Mouse (Mus musculus) forebrain, embryonic 15.5 days (tissue): ENCODE measurements at regions not wholly inside any gene's neighbourhood (a gene's known extent, or its start where the extent isn't known, plus 50 kb on each side); places are given as distances from the start of the nearest gene placed in this dataset.

Experiments
- ATAC-seq: fragments of 200-750 bp; cut with Nextera tagmentation; replicated peaks from 2 replicates; pipeline ENCODE4 v1.8.0; 2017; ENCODE audit warnings: mild to moderate bottlenecking, moderate TSS enrichment, moderate library complexity
- H3K27ac ChIP-seq: fragments of 300-500 bp; sonication (generic); replicated peaks from 2 replicates; pipeline ENCODE4 v1.5.1; 2015; ENCODE audit warnings: mild to moderate bottlenecking, inconsistent platforms
- H3K27me3 ChIP-seq: fragments of 300-500 bp; sonication (generic); 2 replicates; pipeline ENCODE4 v1.6.1; 2015; ENCODE audit warnings: inconsistent platforms
- H3K36me3 ChIP-seq: fragments of 300-500 bp; sonication (generic); 2 replicates; pipeline ENCODE4 v1.6.1; 2015; ENCODE audit warnings: mild to moderate bottlenecking, inconsistent platforms
- H3K4me1 ChIP-seq: fragments of 300-500 bp; sonication (generic); 2 replicates; pipeline ENCODE4 v1.6.1; 2015; ENCODE audit warnings: inconsistent platforms
- H3K4me2 ChIP-seq: fragments of 300-500 bp; sonication (generic); replicated peaks from 2 replicates; pipeline ENCODE4 v1.6.1; 2015; ENCODE audit warnings: mild to moderate bottlenecking, inconsistent platforms
- H3K4me3 ChIP-seq: fragments of 300-500 bp; sonication (generic); 2 replicates; pipeline ENCODE4 v1.5.1; 2015; ENCODE audit warnings: mild to moderate bottlenecking, inconsistent platforms
- H3K9ac ChIP-seq: fragments of 300-500 bp; sonication (generic); replicated peaks from 2 replicates; pipeline ENCODE4 v1.6.1; 2015; ENCODE audit warnings: mild to moderate bottlenecking, inconsistent platforms
- H3K9me3 ChIP-seq: fragments of 300-500 bp; sonication (generic); 2 replicates; pipeline ENCODE4 v1.6.1; 2016; ENCODE audit warnings: inconsistent platforms
- WGBS: fragments of 180-500 bp; shearing (Covaris S2); methylation state at CpG from one replicate; pipeline ENCODE4 v1.1.7; 2015; ENCODE audit warnings: mixed read lengths; 5-methylcytosine and 5-hydroxymethylcytosine counted together

GRCm38 (mm10) chr10:96365101-96365500 lies 228.7 kb downstream of the Gm5426 start:
- no peak overlapping the region for H3K4me2 ChIP-seq
- H3K27me3 ChIP-seq = no peaks in the 10 kb centered on the region
- no peaks in the 10 kb centered on the region for H3K9me3 ChIP-seq
- no peak for ATAC-seq
- WGBS = 83% methylated on average over 3 of the region's 3 CpGs
- no peak overlapping the region for H3K4me3 ChIP-seq
- H3K36me3 ChIP-seq = no peaks in the 10 kb centered on the region
- H3K27ac ChIP-seq = no peak overlapping the region
- H3K4me1 ChIP-seq = no peaks in the 10 kb centered on the region
- H3K9ac ChIP-seq = no peak overlapping the region

- Histone ChIP-seq H3K4me1 (peaks cover 7% of the 10 kb centered on the region), H3K36me3 (no peaks in the 10 kb centered on the region), H3K4me2 (no peak overlapping the region), H3K27me3 (no peaks in the 10 kb centered on the region), H3K27ac (no peak overlapping the region), H3K9me3 (no peaks in the 10 kb centered on the region), H3K4me3 (no peak overlapping the region), H3K9ac (no peak overlapping the region)
- 97% methylated on average over 2 of the region's 2 CpGs for WGBS
- no peak for ATAC-seq
Observed at GRCm38 (mm10) chr10:96366871-96367270, 230.5 kb downstream of the Gm5426 start.

GRCm38 (mm10) chr10:96370547-96371320 lies 234.3 kb downstream of the Gm5426 start:
- peaks cover 7% of the 10 kb centered on the region for H3K4me1 ChIP-seq
- H3K36me3 ChIP-seq = no peaks in the 10 kb centered on the region
- WGBS = 56% methylated on average over 21 of the region's 21 CpGs
- H3K4me2 ChIP-seq = peak overlapping the region; percentile 14; the same call in 1 of the 2 replicates
- no peak overlapping the region for H3K4me3 ChIP-seq
- no peaks in the 10 kb centered on the region for H3K9me3 ChIP-seq
- ATAC-seq = peak; percentile 53
- H3K27ac ChIP-seq = no peak overlapping the region
- H3K9ac ChIP-seq = no peak overlapping the region
- no peaks in the 10 kb centered on the region for H3K27me3 ChIP-seq

GRCm38 (mm10) chr10:96371321-96371653 lies 234.9 kb downstream of the Gm5426 start:
- Histone ChIP-seq H3K9ac (no peak overlapping the region), H3K9me3 (no peaks in the 10 kb centered on the region), H3K4me2 (peak overlapping the region; percentile 14; the same call in 1 of the 2 replicates), H3K4me3 (no peak overlapping the region), H3K4me1 (peaks cover 7% of the 10 kb centered on the region), H3K27me3 (no peaks in the 10 kb centered on the region), H3K27ac (no peak overlapping the region), H3K36me3 (no peaks in the 10 kb centered on the region)
- ATAC-seq = no peak
- 63% methylated on average over 14 of the region's 14 CpGs for WGBS

- H3K4me2 ChIP-seq = no peak overlapping the region
- H3K4me3 ChIP-seq = no peak overlapping the region
- H3K36me3 ChIP-seq = no peaks in the 10 kb centered on the region
- WGBS = 66% methylated on average over 11 of the region's 11 CpGs
- no peaks in the 10 kb centered on the region for H3K9me3 ChIP-seq
- no peak overlapping the region for H3K9ac ChIP-seq
- ATAC-seq = no peak
- no peak overlapping the region for H3K27ac ChIP-seq
- H3K27me3 ChIP-seq = no peaks in the 10 kb centered on the region
- peaks cover 7% of the 10 kb centered on the region for H3K4me1 ChIP-seq
Observed at GRCm38 (mm10) chr10:96372616-96373346, 236.4 kb downstream of the Gm5426 start.

- H3K27ac ChIP-seq = no peak overlapping the region
- peaks cover 7% of the 10 kb centered on the region for H3K4me1 ChIP-seq
- 79% methylated on average over 7 of the region's 7 CpGs for WGBS
- H3K9me3 ChIP-seq = no peaks in the 10 kb centered on the region
- H3K27me3 ChIP-seq = no peaks in the 10 kb centered on the region
- H3K4me2 ChIP-seq = no peak overlapping the region
- ATAC-seq = no peak
- no peaks in the 10 kb centered on the region for H3K36me3 ChIP-seq
- no peak overlapping the region for H3K4me3 ChIP-seq
- H3K9ac ChIP-seq = no peak overlapping the region
Observed at GRCm38 (mm10) chr10:96373481-96373880, 237.1 kb downstream of the Gm5426 start.

GRCm38 (mm10) chr10:96374293-96375069 lies 238.1 kb downstream of the Gm5426 start:
- no peak overlapping the region for H3K4me3 ChIP-seq
- H3K27me3 ChIP-seq = no peaks in the 10 kb centered on the region
- H3K4me1 ChIP-seq = peaks cover 7% of the 10 kb centered on the region
- no peaks in the 10 kb centered on the region for H3K36me3 ChIP-seq
- 84% methylated on average over 12 of the region's 12 CpGs for WGBS
- no peaks in the 10 kb centered on the region for H3K9me3 ChIP-seq
- H3K9ac ChIP-seq = no peak overlapping the region
- no peak for ATAC-seq
- no peak overlapping the region for H3K27ac ChIP-seq
- no peak overlapping the region for H3K4me2 ChIP-seq

- H3K36me3 ChIP-seq = no peaks in the 10 kb centered on the region
- no peak overlapping the region for H3K4me2 ChIP-seq
- H3K27ac ChIP-seq = no peak overlapping the region
- no peak overlapping the region for H3K9ac ChIP-seq
- ATAC-seq = no peak
- 95% methylated on average over 3 of the region's 3 CpGs for WGBS
- H3K27me3 ChIP-seq = no peaks in the 10 kb centered on the region
- peaks cover 7% of the 10 kb centered on the region for H3K4me1 ChIP-seq
- no peaks in the 10 kb centered on the region for H3K9me3 ChIP-seq
- H3K4me3 ChIP-seq = no peak overlapping the region
Observed at GRCm38 (mm10) chr10:96375070-96375447, 238.7 kb downstream of the Gm5426 start.

- ATAC-seq = no peak
- Histone ChIP-seq H3K36me3 (no peaks in the 10 kb centered on the region), H3K4me1 (no peaks in the 10 kb centered on the region), H3K9ac (no peak overlapping the region), H3K27ac (no peak overlapping the region), H3K4me3 (no peak overlapping the region), H3K9me3 (no peaks in the 10 kb centered on the region), H3K4me2 (no peak overlapping the region), H3K27me3 (no peaks in the 10 kb centered on the region)
- 92% methylated on average over 4 of the region's 4 CpGs for WGBS
Observed at GRCm38 (mm10) chr10:96377549-96377948, 239.3 kb upstream of the Btg1 start.

- WGBS = 84% methylated on average over 9 of the region's 9 CpGs
- Histone ChIP-seq H3K36me3 (no peaks in the 10 kb centered on the region), H3K9me3 (no peaks in the 10 kb centered on the region), H3K4me3 (no peak overlapping the region), H3K4me2 (no peak overlapping the region), H3K4me1 (no peaks in the 10 kb centered on the region), H3K9ac (no peak overlapping the region), H3K27ac (no peak overlapping the region), H3K27me3 (no peaks in the 10 kb centered on the region)
- ATAC-seq = no peak
Observed at GRCm38 (mm10) chr10:96379016-96379771, 237.6 kb upstream of the Btg1 start.

GRCm38 (mm10) chr10:96381664-96382063 lies 235.1 kb upstream of the Btg1 start:
- ATAC-seq = no peak
- 95% methylated on average over 6 of the region's 6 CpGs for WGBS
- H3K9me3 ChIP-seq = no peaks in the 10 kb centered on the region
- no peaks in the 10 kb centered on the region for H3K27me3 ChIP-seq
- H3K36me3 ChIP-seq = no peaks in the 10 kb centered on the region
- H3K9ac ChIP-seq = no peak overlapping the region
- no peak overlapping the region for H3K27ac ChIP-seq
- H3K4me3 ChIP-seq = no peak overlapping the region
- H3K4me1 ChIP-seq = no peaks in the 10 kb centered on the region
- H3K4me2 ChIP-seq = no peak overlapping the region

GRCm38 (mm10) chr10:96391748-96392147 lies 225.1 kb upstream of the Btg1 start:
- Histone ChIP-seq H3K27me3 (no peaks in the 10 kb centered on the region), H3K36me3 (no peaks in the 10 kb centered on the region), H3K4me3 (no peak overlapping the region), H3K4me1 (no peaks in the 10 kb centered on the region), H3K9me3 (no peaks in the 10 kb centered on the region), H3K4me2 (no peak overlapping the region), H3K27ac (no peak overlapping the region), H3K9ac (no peak overlapping the region)
- ATAC-seq = no peak
- 72% methylated on average over 3 of the region's 3 CpGs for WGBS
